Mouse (Mus musculus): ENCODE results near the gene Dnaic1.

The Dnaic1 gene

GRCm38 (mm10) chr4:41571490-41571889 is 1.9 kb downstream of the Dnaic1 start:
- peak; percentile 43 for DNase-seq (ENCODE audit: low read depth, low spot score)

GRCm38 (mm10) chr4:41573492-41573891 is 3.9 kb downstream of the Dnaic1 start:
- no peak for DNase-seq (ENCODE audit: low read depth, low spot score)

- no peak for DNase-seq (ENCODE audit: low read depth, low spot score)
Observed at GRCm38 (mm10) chr4:41575914-41576313, 6.3 kb downstream of the Dnaic1 start.

GRCm38 (mm10) chr4:41583353-41583752 is 13.8 kb downstream of the Dnaic1 start:
- no peak for DNase-seq (ENCODE audit: low read depth, low spot score)

- no peak for DNase-seq (ENCODE audit: low read depth, low spot score)
Observed at GRCm38 (mm10) chr4:41602818-41603217, 33.2 kb downstream of the Dnaic1 start.

- DNase-seq (ENCODE audit: low read depth, low spot score), result peak; percentile 14
Observed at GRCm38 (mm10) chr4:41604476-41605396, 35.2 kb downstream of the Dnaic1 start.

GRCm38 (mm10) chr4:41606784-41607183 is 37.2 kb downstream of the Dnaic1 start:
- DNase-seq (ENCODE audit: low read depth, low spot score), result peak; percentile 71

GRCm38 (mm10) chr4:41609681-41610593 is 40.4 kb downstream of the Dnaic1 start:
- DNase-seq (ENCODE audit: low read depth, low spot score), result no peak

GRCm38 (mm10) chr4:41610594-41610980 is 41.0 kb downstream of the Dnaic1 start:
- DNase-seq (ENCODE audit: low read depth, low spot score), result no peak

- DNase-seq (ENCODE audit: low read depth, low spot score), result no peak
Observed at GRCm38 (mm10) chr4:41612166-41612565, 42.6 kb downstream of the Dnaic1 start.

GRCm38 (mm10) chr4:41614156-41614555 is 44.6 kb downstream of the Dnaic1 start:
- peak; percentile 81 for DNase-seq (ENCODE audit: low read depth, low spot score)

GRCm38 (mm10) chr4:41615661-41616599 is 46.4 kb downstream of the Dnaic1 start:
- peak; percentile 50 for DNase-seq (ENCODE audit: low read depth, low spot score)

GRCm38 (mm10) chr4:41618916-41619746 is 49.6 kb downstream of the Dnaic1 start:
- DNase-seq (ENCODE audit: low read depth, low spot score), result peak; percentile 17

GRCm38 (mm10) chr4:41622071-41622470 is 52.5 kb downstream of the Dnaic1 start:
- no peak for DNase-seq (ENCODE audit: low read depth, low spot score)

- DNase-seq (ENCODE audit: low read depth, low spot score), result peak; percentile 32
Observed at GRCm38 (mm10) chr4:41628202-41628927, 58.8 kb downstream of the Dnaic1 start.

- DNase-seq (ENCODE audit: low read depth, low spot score), result no peak
Observed at GRCm38 (mm10) chr4:41630196-41630595, 60.6 kb downstream of the Dnaic1 start.

- no peak for DNase-seq (ENCODE audit: low read depth, low spot score)
Observed at GRCm38 (mm10) chr4:41631390-41631789, 61.8 kb downstream of the Dnaic1 start.

- DNase-seq (ENCODE audit: low read depth, low spot score), result no peak
Observed at GRCm38 (mm10) chr4:41633001-41633400, 63.4 kb downstream of the Dnaic1 start.

- DNase-seq (ENCODE audit: low read depth, low spot score), result no peak
Observed at GRCm38 (mm10) chr4:41634631-41635030, 65.1 kb downstream of the Dnaic1 start.

GRCm38 (mm10) chr4:41635224-41635623 is 65.6 kb downstream of the Dnaic1 start:
- DNase-seq (ENCODE audit: low read depth, low spot score), result no peak
